Comparison of ENCODE assay signal across 12 mouse cellular contexts in genomic region chr9:89606256-89606655, GRCm38 (mm10). TPM values are rescaled to one million over a fixed set of nuclear protein-coding genes. Genes with fewer than 3 reads are reported as not detected.
DNase-seq lines count a peak whose midpoint lies in the region.
"Had no signal": no experiment of that assay in that cellular context is flagged by ENCODE, and none has a peak within 500 bp of the region (broad histone marks: within the 10 kb centered on the region; RNA-seq: fewer than 3 reads in every experiment).

No protein-coding gene starts in this region.

- intact Hi-C loops in heart, postnatal 36 days (cut with DNase I), result no loop called here

- DNase-seq in cerebellum, adult 11 months, result peak; percentile 26
- DNase-seq in cerebellum, postnatal 4 days (ENCODE audit: low spot score in 2 of 2), result no peak
- peak; percentile 61 for DNase-seq in cerebellum, adult 9-10 months
- peak; percentile 17 for DNase-seq in kidney, adult 11 months
- peak; percentile 36 to 69 for DNase-seq in kidney, postnatal 25 days
- DNase-seq in gastrocnemius, postnatal 10 days, result no peak
- no peak for DNase-seq in heart, postnatal 36 days
- no peak for DNase-seq in heart, adult 9 months (ENCODE audit: low spot score in 2 of 2)
- DNase-seq: gastrocnemius, postnatal 36 days; left cerebral cortex, postnatal 4 days; lung, adult 2 months had no signal

RNA-seq across cellular contexts. Expression of gene Minar1, which starts 16.7 kb away (rescaled TPM):
- total RNA-seq in gastrocnemius, postnatal 10 days (2021), result under 1 TPM; 0.12 to 0.23 TPM
- under 1 TPM; 0.08 to 0.11 TPM for total RNA-seq in heart, postnatal 36 days (2021)
- total RNA-seq: gastrocnemius, postnatal 36 days; megakaryocyte, adult 5-6 weeks had no signal

Comparison
In these comparisons a context has a peak if more than half of its experiments do, and no peak if none do; other contexts are left out.
1. DNase-seq: peak in cerebellum, adult 11 months (single experiment), cerebellum, adult 9-10 months (single experiment), kidney, adult 11 months (single experiment) and kidney, postnatal 25 days (2 of 2); none in cerebellum, postnatal 4 days (0 of 2), gastrocnemius, postnatal 10 days (single experiment), heart, postnatal 36 days (0 of 2) and heart, adult 9 months (0 of 2).